Mouse (Mus musculus) brain, embryonic 14.5 days (tissue): ENCODE data around the gene Adamts14.

ENCODE experiments used
- CTCF ChIP-seq: fragments of 200-500 bp; IDR thresholded peaks from 2 replicates; pipeline ENCODE4 v1.5.1; 2012; ENCODE audit warnings: inconsistent platforms, mild to moderate bottlenecking, moderate library complexity, borderline replicate concordance; ENCODE audit not compliant: insufficient read depth, insufficient read length; ENCODE audit errors: extremely low read depth
- POLR2A ChIP-seq: fragments of 200-500 bp; IDR thresholded peaks from 2 replicates; pipeline ENCODE4 v1.6.1; 2012; ENCODE audit warnings: mild to moderate bottlenecking, inconsistent platforms, borderline replicate concordance; ENCODE audit not compliant: poor library complexity, insufficient read depth, insufficient read length, severe bottlenecking; ENCODE audit errors: extremely low read depth

- no peak for TF ChIP-seq POLR2A
- TF ChIP-seq CTCF, result no peak
These were observed 101.6 kb downstream of the Adamts14 start, which contains the start of gene Tbata for GRCm38 (mm10) chr10:61171654-61172053.
